Mouse (Mus musculus): ENCODE measurements around the gene Anxa4.
A peak's percentile ranks its signal among the peaks of the same experiment; 100 is the strongest.

Gene Anxa4

DNA sequence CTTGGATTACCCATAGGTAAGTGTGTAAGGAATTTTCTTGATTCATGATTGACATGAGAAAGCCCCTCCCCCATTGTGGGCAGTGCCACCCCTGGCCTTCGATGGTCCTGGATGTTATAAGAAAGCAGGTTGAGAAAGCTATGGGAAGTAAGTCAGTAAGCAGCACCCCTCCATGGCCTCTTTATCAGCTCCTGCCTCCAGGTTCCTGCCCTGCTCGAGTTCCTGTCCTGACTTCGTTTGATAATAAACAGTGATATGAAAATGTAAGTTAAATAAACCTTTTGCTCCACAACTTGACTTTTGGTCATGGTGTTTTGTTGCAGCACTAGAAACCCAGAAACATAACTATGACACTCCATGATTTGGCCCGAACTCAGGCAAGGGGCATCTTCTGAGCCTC, 43.6 kb downstream of the Anxa4 start:
- no peak for DNase-seq

DNA sequence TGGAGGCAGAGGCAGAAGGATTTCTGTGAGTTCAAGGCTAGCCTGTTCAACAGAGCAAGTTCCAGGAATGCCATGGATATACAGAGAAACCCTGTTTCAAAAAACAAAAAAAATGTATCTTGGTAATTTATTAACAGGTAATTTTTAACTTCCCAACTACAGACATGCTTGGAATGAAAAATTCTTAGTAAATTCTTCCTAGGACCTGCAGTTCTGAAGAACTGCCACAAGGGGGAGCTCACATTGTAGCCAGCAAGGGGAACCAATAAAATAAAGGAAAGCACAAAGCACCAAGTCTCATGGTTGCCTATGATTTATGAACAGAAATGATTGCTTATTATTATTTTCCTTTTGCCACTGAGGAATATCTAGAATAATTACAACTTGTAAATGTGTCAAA, 46.2 kb downstream of the Anxa4 start:
- peak; percentile 62 for DNase-seq

DNA sequence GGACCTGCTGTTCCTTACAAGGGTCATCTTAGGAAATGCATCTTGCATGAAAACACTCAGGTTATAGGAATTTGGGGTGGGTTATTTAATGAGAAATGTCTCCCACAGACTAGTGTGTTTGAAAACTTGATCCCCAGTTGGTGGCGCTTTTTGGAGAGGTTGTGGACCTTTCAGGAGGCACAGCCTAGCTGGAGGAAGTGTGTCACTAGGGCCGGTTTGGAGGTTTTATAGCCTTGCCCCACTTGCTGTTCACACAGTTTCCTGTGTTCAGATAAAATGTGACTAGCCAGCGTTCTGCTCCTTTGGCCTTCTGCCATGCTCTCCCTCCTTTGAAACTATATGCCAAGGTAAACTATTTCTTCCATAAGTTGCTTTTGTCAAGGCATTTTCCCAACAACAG, 52.7 kb downstream of the Anxa4 start:
- no peak for DNase-seq

DNA sequence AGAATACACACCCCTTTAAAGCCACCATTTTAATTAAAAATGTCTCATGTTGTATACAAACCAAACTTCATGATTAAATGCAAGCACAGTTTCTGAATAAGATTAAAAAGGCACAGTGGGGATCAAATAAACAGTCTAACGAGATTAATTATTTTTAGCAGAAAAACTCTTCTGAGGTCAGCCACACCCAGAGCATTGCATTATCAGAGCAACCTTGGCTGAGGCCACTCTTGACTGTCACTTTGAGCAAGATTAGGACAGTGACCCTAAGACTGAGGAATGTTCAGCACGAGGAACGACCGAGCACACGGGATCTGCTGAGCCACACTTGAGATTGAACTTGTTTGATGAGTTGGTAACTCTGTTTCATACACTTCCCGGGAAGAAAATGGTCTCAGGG, 56.6 kb downstream of the Anxa4 start:
- no peak for DNase-seq

DNA sequence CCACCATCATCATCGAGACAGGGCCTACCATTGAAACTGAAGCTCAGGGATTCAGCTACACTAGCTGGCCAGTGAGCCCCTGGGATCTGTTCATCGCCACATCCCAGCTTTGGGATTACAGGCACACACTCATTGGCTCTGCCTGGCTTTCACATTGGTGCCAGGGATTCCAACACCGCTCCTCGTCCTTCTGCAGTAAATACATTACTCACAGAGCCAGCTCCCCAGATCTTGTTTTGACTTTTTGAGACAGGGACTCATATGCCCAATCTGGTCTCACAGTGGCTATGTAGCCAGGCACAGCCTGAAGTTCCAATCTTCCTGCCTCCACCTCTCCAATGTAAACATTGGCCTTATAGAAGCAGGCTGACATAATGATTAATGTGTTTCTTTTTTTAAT, 57.1 kb downstream of the Anxa4 start:
- no peak for DNase-seq

DNA sequence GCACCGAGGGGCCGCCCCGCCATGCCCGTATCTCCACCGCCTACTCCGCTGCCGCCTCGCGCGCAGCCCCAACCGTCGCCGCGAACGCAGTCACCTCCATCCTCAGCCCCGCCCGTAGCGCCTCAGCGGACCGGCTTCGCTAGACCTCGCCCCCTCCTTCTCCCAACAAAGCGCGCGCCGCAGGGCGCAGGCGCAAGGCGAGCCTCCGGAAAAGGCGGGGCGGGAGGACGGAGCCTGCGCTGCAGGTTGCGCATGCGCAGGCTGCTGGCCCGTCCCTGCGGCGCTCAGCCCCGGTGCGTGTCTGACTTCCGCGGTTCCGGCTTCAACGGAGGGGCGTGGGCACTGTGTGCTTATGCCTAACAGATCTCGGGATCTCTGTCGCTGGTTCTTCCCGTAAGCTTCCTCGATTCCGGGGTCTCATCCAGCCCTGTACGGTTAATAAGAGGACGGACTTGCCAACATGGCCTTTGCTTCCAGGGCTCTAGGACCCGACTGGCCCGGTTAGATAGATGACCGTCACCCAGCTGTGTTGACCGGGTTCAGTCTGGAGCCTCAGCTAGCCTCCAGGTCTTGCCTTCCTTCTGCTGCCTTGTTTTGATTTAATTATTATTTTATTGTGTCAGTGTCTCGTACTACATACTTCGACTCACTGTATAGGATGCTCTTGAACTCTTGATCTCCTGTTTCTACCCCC, 60.1 kb downstream of the Anxa4 start, which contains the start of gene Gmcl1:
TSS of gene Gmcl1 (minus strand) at position 201 of the 694 bp plus-strand sequence.
- peak; percentile 99 for DNase-seq

DNA sequence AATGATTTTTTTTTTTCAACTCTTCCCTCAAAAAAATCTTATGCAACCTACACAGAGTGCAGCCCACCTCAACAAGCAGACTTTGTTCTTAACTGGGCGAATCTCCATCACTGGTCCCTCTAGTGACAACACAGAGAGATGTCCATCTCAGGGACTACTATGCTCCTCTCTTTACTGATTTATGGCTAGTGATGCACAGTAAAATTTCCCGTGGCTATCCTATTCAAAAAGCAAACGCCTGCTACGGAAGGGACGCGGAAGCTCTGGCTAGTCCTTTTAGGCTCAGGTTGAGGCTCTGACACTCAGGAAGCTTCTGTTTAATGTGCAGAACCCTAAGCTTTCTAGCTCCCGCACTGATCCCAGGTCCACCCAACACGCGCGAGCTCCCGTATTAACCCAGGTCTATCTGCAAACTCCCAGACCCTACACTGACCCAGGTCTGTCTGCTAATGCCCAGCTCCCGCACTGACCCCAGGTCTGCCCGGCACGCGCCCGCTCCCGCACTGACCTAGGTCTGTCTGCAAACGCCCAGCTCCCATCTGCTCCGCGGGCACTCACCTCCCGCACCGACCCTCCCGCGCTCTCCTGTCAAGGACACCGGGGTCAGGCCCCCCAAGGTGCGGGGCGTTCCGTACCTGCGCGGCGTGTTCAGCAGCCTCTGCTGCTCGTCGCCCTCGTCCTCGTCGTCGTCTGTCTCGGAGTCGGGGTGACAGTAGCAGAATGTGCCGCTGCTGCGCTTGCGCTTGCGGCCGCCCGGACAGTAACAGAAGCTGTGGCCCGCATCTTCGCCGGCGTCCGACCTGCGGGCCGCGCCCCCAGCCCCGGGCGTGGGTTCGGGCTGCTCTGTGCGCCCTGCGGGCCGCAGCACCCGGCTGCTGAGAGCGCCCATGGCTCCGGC, 60.9 kb downstream of the Anxa4 start:
- peak; percentile 17 for DNase-seq

DNA sequence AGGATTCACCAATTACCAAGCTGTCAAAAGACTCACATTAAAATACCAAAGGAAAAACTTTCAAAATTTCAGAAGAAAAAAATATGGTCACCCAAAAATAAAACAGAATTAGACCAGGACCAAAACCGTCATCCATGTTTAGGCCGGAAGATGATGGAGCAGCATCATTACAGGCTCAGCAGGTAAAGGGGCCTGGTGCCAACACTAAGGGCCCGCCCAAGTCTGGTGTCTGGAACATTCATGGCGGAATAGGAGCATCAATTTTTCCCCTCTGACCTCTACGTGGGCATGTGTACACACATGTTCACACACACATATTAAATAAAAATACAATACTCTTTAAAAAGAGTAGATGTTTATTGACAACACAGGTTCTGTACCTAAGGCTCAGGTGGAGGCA, 64.7 kb downstream of the Anxa4 start:
- DNase-seq = no peak

DNA sequence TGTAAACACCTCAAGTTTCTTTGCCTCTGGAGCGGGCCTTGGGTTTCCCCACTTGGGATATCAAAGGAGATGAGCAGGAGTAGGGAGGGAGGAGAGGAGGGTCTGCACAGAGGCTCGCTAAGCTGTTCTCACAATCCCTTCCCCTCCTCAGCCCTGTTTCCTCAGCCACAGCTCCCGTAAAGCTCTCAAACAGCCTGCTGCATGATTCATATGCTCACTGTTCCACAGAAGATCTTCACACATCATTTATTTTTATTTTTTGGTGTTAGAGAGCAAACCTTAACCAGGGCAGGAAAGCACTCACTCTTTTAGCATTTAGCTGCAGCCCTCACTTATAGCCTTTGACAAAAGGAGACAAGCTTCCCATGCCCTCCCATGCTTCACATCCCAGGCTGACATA, 71.4 kb downstream of the Anxa4 start:
- no peak for DNase-seq

DNA sequence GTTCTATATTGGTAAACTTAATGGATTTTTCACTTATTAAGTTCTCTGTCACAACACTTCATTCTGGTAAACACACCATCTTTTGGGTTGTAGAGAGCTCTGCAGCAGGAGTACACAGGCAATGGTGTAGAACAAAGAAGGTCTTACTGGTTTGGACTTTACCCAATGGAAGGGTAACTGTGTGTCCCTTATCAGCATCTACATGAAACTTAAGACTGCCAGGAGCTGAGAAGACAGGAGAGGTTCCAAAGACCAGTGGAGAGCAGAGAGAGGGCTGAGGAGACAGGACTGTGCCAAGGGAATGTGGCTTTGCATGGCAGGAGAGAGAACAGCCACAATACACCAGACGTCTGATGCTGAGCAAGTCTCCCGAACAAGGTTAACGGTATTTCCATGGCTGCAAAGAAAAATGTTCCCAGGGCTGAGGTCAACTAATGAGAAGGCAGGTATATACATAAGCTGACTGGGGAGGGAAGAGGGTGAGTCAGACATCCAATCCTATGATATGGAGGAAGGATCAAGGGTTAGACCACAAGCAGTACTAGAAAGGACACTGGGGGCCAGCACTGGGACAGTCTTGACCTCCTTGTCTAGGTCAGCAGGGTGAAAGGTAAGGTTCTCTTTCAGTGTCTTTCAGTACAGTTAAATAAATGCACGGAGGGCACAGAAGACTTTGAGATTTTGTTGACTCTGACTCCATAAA, 85.2 kb downstream of the Anxa4 start:
- no peak for DNase-seq

DNA sequence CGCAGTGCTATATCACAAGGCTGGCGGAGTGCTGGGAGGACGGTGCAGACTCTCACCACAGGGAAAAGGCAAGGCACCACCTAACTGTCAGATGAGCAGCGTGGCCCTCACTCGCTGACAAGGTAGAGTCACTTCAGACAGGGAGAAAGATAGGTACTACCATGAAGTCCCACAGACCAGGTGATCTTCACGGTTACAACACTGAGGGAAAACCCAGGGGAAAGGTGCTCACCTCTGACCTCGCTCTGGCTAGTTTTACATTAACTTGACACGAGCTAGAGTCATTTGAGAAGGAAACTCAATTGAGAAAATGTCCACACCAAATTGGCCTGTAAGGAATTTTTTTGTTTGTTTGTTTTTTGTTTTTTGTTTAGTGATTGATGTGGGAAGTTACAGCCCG, 90.8 kb downstream of the Anxa4 start:
- no peak for DNase-seq

DNA sequence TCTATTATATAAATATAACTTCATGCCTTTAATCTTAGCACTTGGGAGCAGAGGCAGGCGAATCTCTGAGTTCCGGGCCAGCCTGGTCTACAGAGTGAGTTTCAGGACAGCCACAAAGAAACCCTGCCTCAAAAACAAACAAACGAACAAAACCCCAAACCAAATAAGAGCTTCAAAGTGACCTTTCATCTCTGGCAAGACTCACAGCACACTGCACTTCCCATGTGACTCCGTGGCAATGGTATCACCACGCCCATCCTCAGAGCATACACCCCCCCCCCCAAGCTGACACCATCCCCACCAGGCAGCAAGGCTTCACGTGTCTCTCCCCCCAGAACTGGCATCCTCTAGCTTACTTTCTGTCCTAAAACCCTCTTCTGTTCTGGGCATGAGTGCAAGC, 95.5 kb downstream of the Anxa4 start:
- DNase-seq = no peak

DNA sequence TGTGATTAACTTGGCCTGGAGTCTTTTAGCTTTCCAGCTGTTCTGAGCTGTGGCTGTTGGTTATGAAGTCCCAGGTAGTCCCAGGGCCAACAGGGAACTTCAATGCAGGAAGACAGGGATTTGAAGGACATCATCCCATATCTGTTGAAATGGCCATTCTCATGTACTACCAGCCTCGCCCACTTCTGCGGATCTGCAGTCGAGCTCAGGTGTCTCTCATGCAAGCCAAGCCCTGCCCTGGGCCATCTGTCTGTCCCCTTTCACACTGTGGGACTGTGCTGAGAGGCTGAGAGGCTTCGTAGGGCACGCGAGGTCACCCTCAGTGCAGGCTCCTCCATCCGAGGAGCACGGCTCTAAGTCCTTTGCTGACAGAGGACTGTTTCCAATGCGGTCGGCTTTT, 97.2 kb downstream of the Anxa4 start:
- DNase-seq = no peak

DNA sequence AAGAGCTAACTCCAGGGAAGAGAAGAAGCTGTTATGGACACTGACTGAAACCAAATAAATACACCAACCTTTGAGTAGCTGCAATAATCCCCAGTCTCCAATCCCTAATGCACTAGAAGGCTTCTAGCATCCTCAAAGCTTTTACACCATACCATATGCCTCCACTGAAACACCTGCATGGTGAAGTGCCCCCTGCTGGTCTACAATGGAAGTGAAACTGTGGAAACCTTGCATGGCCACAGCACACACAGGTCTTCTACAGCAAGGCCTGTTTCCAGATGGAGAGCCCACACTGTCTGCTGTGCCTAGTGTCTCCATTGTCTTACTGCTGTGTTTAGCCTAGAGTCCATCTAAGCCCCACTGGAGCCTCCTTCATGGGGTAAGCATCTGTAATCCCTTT, 98.9 kb downstream of the Anxa4 start:
- peak; percentile 56 for DNase-seq

DNA sequence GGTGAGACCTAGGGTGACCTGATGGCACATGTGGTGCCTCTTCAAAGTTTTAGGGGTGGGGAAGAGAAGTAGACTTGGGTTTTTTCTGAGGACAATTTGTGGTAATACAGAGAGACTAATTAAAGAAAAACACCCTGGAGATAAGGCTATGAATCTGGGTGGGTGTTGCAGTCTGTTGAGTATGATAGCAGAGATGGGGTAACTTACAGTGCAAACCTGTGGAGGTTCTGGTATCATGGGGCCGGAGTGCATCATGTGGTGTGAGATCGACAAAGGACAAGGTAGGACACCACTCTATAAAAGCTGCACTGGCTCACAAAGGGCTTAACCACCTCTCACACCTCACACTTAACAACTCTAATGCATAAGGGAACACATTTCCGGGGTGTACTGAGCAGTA, 103.7 kb downstream of the Anxa4 start:
- DNase-seq = no peak

DNA sequence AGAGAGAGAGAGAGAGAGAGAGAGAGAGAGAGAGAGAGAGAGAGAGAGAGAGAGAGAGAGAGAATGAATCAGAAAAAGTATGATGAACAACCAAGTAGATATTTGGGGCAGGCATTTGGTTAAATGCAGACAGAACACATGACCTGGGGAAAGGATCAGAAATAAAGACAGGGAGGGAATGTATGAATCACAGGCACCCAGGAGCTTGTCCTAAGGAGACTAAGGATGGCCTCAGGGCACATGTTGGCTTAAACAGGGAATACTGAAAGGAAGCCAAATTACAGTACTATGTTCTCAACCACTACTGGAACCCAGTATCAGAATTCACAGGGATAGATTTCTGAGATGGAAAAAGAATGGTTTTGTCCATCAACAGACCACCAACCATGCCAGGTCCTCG, 106.4 kb downstream of the Anxa4 start:
- no peak for DNase-seq

All from embryo, embryonic 11 days (tissue).